Mouse (Mus musculus) CD4-positive, CD25-positive, alpha-beta regulatory T cell (primary cell): Measurements from ENCODE around the gene Creb1. TPM values are rescaled to one million over a fixed set of nuclear protein-coding genes. Genes with fewer than 3 reads are reported as not detected.

Experiments
- polyA plus RNA-seq: library from polyadenylated mRNA; unstranded; fragments of 100-300 nt; shearing (Covaris generic); gene quantifications from one replicate; pipeline ENCODE4 v1.2.1, GENCODE M21; 2017

Gene Creb1
- 70.8 TPM for polyA plus RNA-seq

DNA sequence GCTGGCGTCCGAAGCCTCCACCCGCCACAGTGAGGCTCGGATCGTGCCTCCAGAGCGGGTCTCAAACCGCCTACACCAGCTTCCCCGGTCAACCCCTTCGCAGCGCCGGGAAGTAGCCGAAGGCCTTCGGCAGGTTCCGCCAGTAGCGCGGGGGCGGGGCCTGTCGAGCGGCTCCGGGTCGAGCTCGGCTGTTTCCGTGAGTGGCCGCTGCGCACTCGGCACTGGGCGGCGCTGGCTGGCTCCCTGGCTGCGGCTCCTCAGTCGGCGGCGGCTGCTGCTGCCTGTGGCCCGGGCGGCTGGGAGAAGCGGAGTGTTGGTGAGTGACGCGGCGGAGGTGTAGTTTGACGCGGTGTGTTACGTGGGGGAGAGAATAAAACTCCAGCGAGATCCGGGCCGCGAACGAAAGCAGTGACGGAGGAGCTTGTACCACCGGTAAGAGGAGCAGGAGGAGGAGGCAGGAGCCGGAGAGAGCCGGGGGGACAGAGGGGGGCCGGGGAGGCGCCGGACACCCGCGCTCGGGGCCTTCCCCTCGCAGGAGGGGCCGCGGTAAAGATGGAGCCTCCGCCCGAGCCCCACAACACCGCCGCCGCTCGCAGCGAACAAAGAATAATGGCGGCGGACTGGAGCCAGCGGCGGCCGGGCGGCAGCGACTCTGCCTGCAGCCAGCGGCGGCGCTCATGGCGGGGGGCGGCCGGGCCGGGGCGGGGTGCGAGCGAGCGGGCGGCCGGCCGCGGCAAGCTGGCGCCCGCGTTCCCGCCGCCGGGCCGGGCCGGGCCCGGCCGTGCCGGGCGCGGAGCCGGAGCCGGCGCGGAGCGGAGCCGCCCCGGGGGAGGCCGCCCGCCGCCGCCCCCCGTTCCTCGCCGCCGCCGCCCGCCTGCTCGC lies at the start of gene Creb1:
TSS of gene Creb1 (plus strand) at position 57 of the 882 bp plus-strand sequence.

DNA sequence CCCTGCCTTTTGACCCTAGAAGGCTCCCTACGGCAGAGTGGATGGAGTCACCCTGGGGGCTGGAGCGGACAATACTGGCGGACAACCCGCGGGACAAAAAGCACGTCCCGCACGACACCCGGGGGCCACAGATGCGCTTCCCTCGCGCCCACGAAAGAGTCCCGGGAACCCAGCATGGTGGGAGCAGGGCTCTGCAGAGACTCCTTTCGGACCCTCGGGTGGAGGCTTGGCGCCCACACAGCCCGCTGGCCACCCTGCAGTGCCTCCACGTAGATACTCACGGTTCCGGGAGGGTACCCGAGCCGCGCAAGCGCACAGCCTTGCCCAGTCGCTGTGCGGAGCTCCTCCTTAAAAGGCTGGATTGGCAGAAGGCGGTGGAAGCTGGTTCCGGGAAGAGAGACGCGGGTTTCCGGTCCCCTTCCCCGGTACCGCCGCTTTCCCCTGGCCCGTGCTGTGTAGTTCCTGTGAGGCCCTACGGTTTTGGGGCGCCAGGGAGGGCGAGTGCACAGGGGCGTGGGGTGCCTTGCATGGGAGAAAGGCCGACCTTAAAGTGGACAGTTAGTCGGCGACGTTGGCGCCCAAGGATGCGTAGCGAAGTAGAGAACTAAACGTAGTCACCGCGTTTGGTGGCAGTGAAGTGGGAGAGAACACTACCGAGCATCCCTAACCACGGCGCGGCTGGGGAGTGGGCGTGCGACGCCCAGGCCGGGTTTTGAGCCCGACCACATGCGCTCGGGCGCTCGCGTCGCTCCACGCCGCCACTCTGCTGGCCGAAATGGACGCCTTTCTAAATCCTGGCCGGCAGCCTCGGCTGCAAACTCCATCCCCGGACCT lies 84.7 kb downstream of the Creb1 start, which contains the start of gene Mettl21a:
TSS of gene Mettl21a (minus strand) at position 362 of the 834 bp plus-strand sequence.

Other genes with a start within 250 kb of the Creb1 start
- gene Mettl21a, start 84.6 kb downstream of the Creb1 start, polyA plus RNA-seq, result 24.1 TPM
- gene Ccnyl1, start 157.8 kb downstream of the Creb1 start, polyA plus RNA-seq, result 4.1 TPM
- gene Fzd5, start 205.1 kb downstream of the Creb1 start, polyA plus RNA-seq, result 0.28 TPM